Mouse (Mus musculus): ENCODE measurements around the gene Hnrnpf. TPM values are rescaled to one million over a fixed set of nuclear protein-coding genes. Genes with fewer than 3 reads are reported as not detected.
A peak's percentile ranks its signal among the peaks of the same experiment; 100 is the strongest.

The Hnrnpf gene
- total RNA-seq, 1 experiment from 2014 or later: 1,583 TPM

- ATAC-seq (replicated peaks; ENCODE audit: insufficient number of reproducible peaks, low FRiP score, low TSS enrichment, poor library complexity, severe bottlenecking): no peak
These were observed 16.1 kb downstream of the Hnrnpf start for GRCm38 (mm10) chr6:117916205-117916736.

GRCm38 (mm10) chr6:117916737-117917426 is 16.8 kb downstream of the Hnrnpf start:
- ATAC-seq (replicated peaks; ENCODE audit: insufficient number of reproducible peaks, low FRiP score, low TSS enrichment, poor library complexity, severe bottlenecking): peak; percentile 92

- peak; percentile 29 for ATAC-seq (replicated peaks; ENCODE audit: insufficient number of reproducible peaks, low FRiP score, low TSS enrichment, poor library complexity, severe bottlenecking)
These were observed 17.5 kb downstream of the Hnrnpf start for GRCm38 (mm10) chr6:117917576-117917975.

- ATAC-seq (replicated peaks; ENCODE audit: insufficient number of reproducible peaks, low FRiP score, low TSS enrichment, poor library complexity, severe bottlenecking): no peak
These were observed 17.9 kb downstream of the Hnrnpf start for GRCm38 (mm10) chr6:117918043-117918442.

GRCm38 (mm10) chr6:117920659-117921640 is 20.8 kb downstream of the Hnrnpf start:
- ATAC-seq (replicated peaks; ENCODE audit: insufficient number of reproducible peaks, low FRiP score, low TSS enrichment, poor library complexity, severe bottlenecking): peak; percentile 57

- ATAC-seq (replicated peaks; ENCODE audit: insufficient number of reproducible peaks, low FRiP score, low TSS enrichment, poor library complexity, severe bottlenecking): no peak
These were observed 21.9 kb downstream of the Hnrnpf start for GRCm38 (mm10) chr6:117922041-117922440.

- no peak for ATAC-seq (replicated peaks; ENCODE audit: insufficient number of reproducible peaks, low FRiP score, low TSS enrichment, poor library complexity, severe bottlenecking)
These were observed 26.9 kb downstream of the Hnrnpf start for GRCm38 (mm10) chr6:117926871-117927491.

- ATAC-seq (replicated peaks; ENCODE audit: insufficient number of reproducible peaks, low FRiP score, low TSS enrichment, poor library complexity, severe bottlenecking): no peak
These were observed 27.8 kb downstream of the Hnrnpf start for GRCm38 (mm10) chr6:117927955-117928354.

GRCm38 (mm10) chr6:117928746-117929145 is 28.6 kb downstream of the Hnrnpf start:
- ATAC-seq (replicated peaks; ENCODE audit: insufficient number of reproducible peaks, low FRiP score, low TSS enrichment, poor library complexity, severe bottlenecking): no peak

GRCm38 (mm10) chr6:117929945-117930655 is 30.0 kb downstream of the Hnrnpf start:
- no peak for ATAC-seq (replicated peaks; ENCODE audit: insufficient number of reproducible peaks, low FRiP score, low TSS enrichment, poor library complexity, severe bottlenecking)

- 0 out of 2 replicates have a peak, but pooled peaks have one; percentile 10 for ATAC-seq (replicated peaks; ENCODE audit: insufficient number of reproducible peaks, low FRiP score, low TSS enrichment, poor library complexity, severe bottlenecking)
These were observed 32.4 kb downstream of the Hnrnpf start for GRCm38 (mm10) chr6:117932325-117933051.

- ATAC-seq (replicated peaks; ENCODE audit: insufficient number of reproducible peaks, low FRiP score, low TSS enrichment, poor library complexity, severe bottlenecking): no peak
These were observed 34.2 kb downstream of the Hnrnpf start for GRCm38 (mm10) chr6:117934301-117934700.

GRCm38 (mm10) chr6:117935681-117936612 is 35.8 kb downstream of the Hnrnpf start:
- peak; percentile 50 for ATAC-seq (replicated peaks; ENCODE audit: insufficient number of reproducible peaks, low FRiP score, low TSS enrichment, poor library complexity, severe bottlenecking)

GRCm38 (mm10) chr6:117937222-117937932 is 37.3 kb downstream of the Hnrnpf start, which contains the start of gene Fxyd4:
Gene Fxyd4, minus strand, starts transcription at chr6:117937692.
- ATAC-seq (replicated peaks; ENCODE audit: insufficient number of reproducible peaks, low FRiP score, low TSS enrichment, poor library complexity, severe bottlenecking): no peak

- ATAC-seq (replicated peaks; ENCODE audit: insufficient number of reproducible peaks, low FRiP score, low TSS enrichment, poor library complexity, severe bottlenecking): no peak
These were observed 38.8 kb downstream of the Hnrnpf start for GRCm38 (mm10) chr6:117938951-117939350.

GRCm38 (mm10) chr6:117942769-117943168 is 42.6 kb downstream of the Hnrnpf start:
- ATAC-seq (replicated peaks; ENCODE audit: insufficient number of reproducible peaks, low FRiP score, low TSS enrichment, poor library complexity, severe bottlenecking): no peak
